Mouse (Mus musculus) c-Kit-positive CD71-negative TER-119-negative erythroid progenitor cells, embryonic 14.5 days (primary cell): ENCODE results near the gene Mrvi1.

Source experiments
- DNase-seq: peaks from one replicate; pipeline ENCODE4 v3.0.0-alpha.2; 2013; ENCODE audit warnings: low read depth

Gene Mrvi1

DNA sequence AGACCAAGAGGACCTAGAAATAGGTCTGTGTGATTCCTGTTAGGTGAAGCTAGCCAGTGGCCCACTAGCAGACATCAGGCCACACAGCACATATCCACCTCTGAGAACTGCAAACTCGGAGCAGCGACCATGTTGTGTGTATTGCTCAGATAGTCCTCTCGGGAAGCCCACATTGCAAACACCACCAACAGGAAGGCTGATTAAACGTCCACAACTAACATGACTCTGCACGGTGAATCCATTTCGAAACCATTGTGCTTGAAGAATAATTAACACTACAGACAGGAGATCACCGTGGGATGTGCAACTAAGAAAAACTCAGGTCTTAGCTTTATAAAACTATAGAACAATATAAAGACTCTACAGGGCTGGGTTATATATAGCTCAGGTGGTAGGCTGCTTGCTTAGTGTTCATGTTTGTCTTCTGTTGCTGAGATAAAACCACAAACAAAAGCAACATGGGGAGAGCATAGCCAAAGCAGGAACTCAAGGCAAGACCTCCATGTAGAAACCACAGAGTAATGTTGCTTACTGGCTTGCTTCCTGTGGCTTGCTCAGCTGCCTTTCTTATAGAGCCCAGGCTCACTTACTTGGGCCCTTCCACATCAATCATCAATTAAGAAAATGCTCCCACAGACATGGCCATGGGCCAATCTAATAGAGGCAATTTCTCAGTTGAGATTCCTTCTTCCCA is 4.4 kb downstream of the Mrvi1 start:
- DNase-seq = no peak

GRCm38 (mm10) chr7:110973450-110973849 is 8.8 kb downstream of the Mrvi1 start:
- no peak for DNase-seq

DNA sequence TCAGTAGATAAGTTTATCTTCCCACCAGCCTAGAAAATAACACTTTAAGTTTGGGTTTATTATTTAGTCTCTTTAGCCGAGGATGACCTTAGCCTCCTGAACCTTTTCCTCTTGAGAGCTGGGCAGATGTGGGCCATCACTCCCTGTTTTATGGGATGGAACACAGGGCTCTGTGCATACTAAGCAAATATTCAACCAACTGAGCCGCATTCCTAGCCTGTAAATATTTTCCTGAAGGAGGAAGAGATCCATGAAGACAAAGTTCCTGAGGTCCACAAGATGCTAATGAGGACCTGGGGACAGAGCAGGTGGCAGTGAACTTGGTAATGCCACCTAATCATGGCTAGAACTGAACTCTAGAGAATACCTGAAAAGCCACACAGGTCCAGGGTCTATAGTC is 9.5 kb downstream of the Mrvi1 start:
- DNase-seq = no peak

DNA sequence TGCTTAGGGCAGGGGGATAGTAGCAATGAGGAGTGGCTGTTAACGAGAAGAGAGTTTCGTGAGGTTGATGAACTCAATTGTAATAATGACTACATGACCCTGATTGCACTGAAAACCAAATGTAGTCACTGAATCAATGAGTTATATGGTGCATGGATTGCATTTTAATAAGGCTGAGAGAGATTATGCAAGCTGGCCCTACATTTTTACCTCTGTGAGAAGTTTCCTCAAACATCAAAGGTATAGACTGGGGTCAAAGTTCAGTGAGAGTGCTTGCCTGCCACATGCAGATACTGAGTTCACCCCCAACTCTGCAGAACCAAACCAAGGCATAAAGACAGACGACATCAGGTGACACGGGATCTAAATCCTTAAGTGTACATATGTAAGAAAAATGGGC is 14.9 kb downstream of the Mrvi1 start:
- no peak for DNase-seq

DNA sequence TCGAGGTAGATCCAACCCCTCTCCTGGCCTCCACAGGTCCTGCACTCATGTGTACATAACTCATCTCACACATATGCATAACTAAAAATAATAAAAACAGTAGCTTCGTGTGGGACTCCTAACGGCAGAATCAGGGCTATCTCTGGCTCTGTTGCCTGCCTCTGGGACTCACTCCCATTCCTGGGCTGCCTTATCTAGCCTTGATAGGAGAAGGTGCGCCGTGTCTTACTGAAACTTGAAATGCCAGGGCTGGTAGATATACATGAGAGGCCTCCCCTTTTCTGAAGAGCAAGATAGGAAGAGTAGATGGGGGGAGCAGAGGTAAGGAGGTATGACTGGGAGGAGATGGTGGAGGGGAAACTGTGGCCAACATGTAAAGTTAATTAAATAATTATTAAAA is 15.4 kb downstream of the Mrvi1 start:
- DNase-seq = no peak

DNA sequence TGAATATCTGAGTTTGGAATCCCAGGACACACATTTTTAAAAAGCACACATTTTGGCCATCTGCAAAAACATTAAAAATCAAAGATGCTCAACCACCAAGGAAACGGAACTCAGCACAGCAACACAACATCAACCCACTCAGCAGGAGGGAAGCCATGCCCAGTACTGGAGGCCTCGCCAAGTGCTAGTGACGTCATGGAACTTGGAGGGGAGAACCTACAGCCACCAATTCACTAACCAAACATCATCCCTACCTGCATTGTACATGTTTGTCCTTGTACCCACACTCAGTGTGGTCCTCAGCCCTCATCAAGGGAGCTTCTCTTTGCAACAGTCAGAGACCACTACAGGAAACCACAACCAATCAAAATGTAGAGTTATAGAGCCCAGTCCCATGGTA is 16.9 kb downstream of the Mrvi1 start:
- no peak for DNase-seq

- no peak for DNase-seq
Observed at GRCm38 (mm10) chr7:110963655-110963997, 18.6 kb downstream of the Mrvi1 start.

DNA sequence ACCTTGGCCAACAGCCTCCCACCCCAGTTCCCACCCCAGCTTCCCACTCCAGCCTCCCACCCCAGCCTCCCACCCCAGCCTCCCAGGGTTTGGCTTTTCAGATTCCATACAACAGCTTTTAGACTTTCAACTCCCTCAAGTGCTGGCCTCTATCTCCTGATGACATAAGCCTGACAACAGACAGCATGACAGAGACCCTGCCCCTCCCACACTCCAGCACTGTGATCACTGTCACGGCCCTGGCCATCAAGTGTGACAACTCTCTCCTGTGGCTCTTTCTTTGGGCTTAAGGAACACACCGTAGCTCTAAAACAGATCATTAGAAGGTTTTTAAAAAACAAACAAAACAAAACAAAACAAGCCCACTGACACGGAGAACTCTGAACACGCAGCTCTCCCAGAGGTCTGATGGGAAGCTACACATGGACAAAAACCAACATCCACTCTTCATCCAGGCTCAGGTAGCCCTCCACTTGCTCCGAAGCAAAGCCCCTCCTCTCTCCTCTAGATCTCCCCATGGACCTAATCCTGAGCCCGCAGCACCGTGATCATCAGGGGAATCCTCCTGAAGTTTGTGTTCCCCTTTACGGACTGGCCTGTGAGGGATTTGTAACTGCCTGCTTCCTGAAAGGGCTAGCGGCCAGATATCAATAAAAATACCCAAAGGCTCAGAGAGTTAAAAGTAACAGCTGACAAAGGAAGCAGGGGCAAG is 19.2 kb downstream of the Mrvi1 start:
- no peak for DNase-seq

- no peak for DNase-seq
Observed at GRCm38 (mm10) chr7:110962497-110962896, 19.8 kb downstream of the Mrvi1 start.

DNA sequence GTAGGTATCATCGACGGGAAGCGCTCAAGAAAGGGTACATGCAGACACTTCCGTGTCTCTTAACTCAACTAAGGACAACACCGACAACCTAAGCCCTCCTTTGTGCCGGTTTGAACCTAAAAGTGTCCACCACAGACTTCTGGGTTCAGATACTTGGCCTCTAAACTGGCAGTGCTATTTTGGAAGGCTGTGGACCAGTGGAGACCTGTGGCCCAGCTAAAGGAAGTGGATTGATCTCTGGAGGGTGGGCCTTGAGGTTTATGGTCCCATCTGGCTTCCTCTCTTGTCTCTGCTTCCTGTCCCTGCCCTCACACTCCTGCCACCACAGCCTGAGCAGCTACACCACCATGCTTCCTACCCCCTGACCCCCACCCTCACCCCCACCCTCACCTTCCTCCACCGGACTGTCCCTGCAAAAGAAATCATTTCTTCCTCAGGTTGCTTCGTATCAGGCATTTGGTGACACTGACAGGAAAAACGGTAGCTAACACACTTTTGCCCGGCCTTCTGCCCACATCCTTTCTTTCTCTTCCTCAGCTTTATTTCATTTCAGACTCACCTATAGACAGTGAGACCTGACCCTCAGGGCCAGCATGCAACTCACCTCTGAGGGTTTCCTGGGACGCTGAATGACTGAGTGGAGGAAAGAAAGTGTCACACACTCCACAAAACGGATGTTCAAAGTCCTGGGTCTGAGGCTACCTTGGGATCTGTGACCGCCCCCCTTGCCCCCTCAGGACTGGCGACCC is 25.7 kb downstream of the Mrvi1 start:
- no peak for DNase-seq

DNA sequence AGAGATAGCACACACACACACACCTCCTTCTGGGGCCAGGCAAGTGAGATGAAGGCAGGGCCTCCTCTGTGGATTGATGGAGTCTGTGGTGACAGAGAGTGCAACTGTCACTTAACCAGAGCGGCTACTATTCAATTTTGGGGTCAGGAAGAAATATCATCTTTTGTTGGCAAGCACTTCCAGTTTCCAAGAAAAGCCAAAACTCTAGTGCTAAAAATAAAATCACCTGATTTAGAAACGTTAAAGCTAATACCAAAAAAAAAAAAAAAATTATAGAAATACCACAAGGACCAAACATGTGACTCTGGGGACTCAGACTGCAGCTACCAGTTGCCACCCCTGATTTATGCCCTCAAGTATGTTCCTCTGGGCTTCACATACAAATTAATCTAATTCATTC is 26.7 kb downstream of the Mrvi1 start:
- DNase-seq = no peak

DNA sequence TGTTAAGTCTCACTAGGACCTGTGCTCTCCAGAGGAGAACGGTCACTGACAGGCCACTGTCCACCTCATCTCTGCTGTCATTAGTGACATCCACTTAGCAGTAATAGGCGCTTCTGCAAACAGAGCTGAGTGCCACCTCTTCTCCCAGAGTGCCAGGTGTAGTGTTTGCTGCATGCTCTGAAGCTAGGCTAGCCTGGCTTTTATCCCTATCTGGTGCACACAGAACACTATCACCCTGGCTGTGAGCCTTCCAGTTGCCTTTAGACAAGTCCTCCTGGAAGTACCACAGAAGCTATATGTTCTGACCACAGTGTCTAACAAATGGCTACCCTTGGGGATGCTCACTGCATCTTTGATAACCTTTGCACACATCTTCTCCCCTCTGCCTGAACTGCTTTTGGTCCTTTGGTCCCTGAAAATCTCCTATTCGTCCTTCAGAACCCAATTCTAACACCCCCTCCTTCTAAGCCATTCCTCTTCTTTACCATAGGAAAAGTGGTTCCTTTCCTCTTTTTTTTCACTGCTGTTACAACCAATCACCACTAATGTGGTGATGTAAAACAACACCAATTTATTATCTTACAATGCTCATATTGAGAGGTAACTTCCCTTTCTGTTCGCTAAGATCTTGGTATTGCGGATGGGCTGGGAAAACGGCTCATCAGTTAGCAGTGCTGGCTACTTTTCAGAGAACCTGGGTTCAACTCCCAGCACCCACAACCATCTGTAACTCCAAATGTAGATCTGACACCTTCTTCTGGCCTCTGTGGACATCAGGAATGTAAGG is 28.0 kb downstream of the Mrvi1 start:
- DNase-seq = no peak

DNA sequence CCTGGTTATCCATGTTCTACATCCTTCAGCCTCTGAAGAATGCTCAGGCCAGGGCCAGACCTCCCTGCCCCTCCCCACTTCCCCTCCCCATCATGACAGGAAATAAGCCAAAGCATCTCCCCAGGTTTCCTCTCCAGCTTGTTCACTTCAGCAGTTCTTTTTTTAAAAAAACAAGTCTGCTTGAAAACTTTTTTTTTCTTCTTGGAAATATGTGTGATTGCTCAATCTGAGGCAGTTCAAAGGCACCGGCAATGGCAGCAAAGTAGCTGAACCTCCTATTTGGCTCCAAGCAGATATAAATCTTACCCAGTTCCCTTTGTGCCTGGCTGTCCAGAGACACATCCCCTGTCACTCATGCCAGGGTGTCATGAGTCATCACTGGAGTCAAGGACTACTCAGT is 29.1 kb downstream of the Mrvi1 start:
- DNase-seq = no peak

DNA sequence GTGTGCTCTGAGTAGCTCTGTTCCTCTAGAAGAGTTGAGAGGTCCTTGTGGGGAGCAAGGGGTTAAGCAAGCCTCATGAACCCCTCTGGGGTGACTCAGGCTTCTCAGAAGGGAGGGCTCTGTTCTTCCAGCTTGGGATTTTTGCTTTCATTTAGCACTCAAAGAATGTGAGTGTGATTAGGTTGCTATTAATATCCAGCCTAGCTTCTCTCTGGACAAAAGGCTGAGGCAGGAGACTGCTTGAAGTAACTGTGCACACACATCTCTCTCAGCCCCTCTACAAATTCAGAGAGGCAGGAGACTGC is 31.7 kb downstream of the Mrvi1 start:
- DNase-seq = no peak

- DNase-seq = no peak
Observed at GRCm38 (mm10) chr7:110949785-110950620, 32.3 kb downstream of the Mrvi1 start.

GRCm38 (mm10) chr7:110948579-110948978 is 33.7 kb downstream of the Mrvi1 start:
- no peak for DNase-seq

DNA sequence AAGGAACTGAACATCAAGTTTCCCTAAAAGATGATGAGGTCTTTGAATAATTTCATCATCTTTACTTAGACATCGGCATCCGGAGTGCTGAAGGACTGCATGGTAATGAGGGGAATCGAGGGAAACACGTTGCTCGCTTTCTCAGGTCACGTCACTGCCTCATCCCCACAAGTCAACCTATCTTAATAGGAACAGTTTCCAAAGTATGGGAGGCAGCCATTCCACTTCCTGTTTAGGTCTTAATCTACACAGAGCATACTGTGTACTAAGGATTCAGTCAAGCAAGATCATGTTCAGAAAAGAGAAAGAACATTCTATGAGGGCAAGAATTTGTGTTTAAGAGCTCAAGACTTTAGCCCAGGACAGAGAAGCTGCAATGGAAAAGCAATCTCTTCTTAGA is 34.6 kb downstream of the Mrvi1 start:
- DNase-seq = no peak

- DNase-seq = peak; percentile 47
Observed at GRCm38 (mm10) chr7:110946731-110947130, 35.5 kb downstream of the Mrvi1 start.

GRCm38 (mm10) chr7:110944321-110944720 is 37.9 kb downstream of the Mrvi1 start:
- no peak for DNase-seq

DNA sequence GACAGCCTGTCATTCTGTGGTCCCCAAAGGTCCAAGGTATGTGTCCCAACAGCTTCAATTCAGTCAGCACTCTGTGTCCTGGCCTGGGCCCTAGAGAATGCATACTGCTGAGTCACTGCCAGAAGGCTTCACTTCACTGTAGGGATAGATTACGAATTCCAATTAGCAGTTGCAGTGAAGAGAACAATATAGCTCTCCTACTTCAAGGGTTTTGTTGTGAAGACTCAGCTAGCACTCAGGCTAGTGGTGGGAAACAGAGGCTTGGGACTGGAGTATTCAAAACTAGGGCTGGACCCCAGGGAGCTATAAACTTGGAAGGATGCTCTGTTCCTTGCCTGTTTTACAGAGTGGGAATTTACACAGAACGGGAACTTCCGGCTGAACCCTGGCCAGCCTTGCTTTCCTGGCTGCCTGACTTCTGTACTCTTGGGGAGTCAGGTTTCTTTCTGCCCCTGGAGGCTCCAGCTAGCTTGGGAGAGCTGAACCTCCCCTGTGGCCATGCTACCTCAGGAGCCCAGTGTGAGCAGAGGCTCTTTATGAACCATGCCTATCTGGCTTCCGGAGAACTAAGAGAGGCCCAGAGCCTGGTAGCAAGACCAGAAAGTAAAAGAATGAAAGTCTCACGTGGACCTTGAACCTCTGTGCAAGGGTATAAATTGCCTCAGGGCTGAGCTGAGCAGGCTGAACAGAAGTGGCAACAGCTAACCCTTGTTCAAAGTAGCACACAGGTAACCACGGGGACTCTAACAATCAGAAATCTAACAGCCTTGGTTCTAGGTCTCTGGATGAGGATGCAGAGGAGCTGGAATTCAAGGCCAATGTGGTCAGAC is 40.3 kb downstream of the Mrvi1 start:
- no peak for DNase-seq

GRCm38 (mm10) chr7:110941116-110941521 is 41.1 kb downstream of the Mrvi1 start:
- DNase-seq = no peak
